Mouse (Mus musculus): ENCODE measurements at regions not wholly inside any gene's neighbourhood (a gene's known extent, or its start where the extent isn't known, plus 50 kb on each side); places are given as distances from the start of the nearest gene placed in this dataset.

- WGBS: 57% methylated on average over 8 of the region's 8 CpGs
- peaks cover 2% of the 10 kb centered on the region for H3K4me1 ChIP-seq (ENCODE audit: control insufficient read depth, insufficient read depth, low read length)
- no peak overlapping the region for H3K27ac ChIP-seq (ENCODE audit: control insufficient read depth, insufficient read depth, low read depth, low read length, poor library complexity)
- TF ChIP-seq CTCF (IDR thresholded peaks at IDR 0.05; ENCODE audit: control insufficient read depth, insufficient read depth, low read length): no peak
- no peak for TF ChIP-seq POLR2A (IDR thresholded peaks at IDR 0.05; ENCODE audit: borderline replicate concordance, control insufficient read depth, low read depth, low read length)
- no peak overlapping the region for H3K4me3 ChIP-seq (replicated peaks; ENCODE audit: control insufficient read depth, low read depth, low read length)
Measured at GRCm38 (mm10) chr10:42069751-42070150, 51.5 kb upstream of the Armc2 start.

- Histone ChIP-seq H3K4me3 (replicated peaks; ENCODE audit: control insufficient read depth, low read depth, low read length) (no peak overlapping the region), H3K4me1 (ENCODE audit: control insufficient read depth, insufficient read depth, low read length) (peaks cover 2% of the 10 kb centered on the region), H3K27ac (ENCODE audit: control insufficient read depth, insufficient read depth, low read depth, low read length, poor library complexity) (no peak overlapping the region)
- TF ChIP-seq CTCF (IDR thresholded peaks at IDR 0.05; ENCODE audit: control insufficient read depth, insufficient read depth, low read length): no peak
- TF ChIP-seq POLR2A (IDR thresholded peaks at IDR 0.05; ENCODE audit: borderline replicate concordance, control insufficient read depth, low read depth, low read length): no peak
- WGBS: 19% methylated on average over 2 of the region's 2 CpGs
Measured at GRCm38 (mm10) chr10:42068497-42068896, 50.3 kb upstream of the Armc2 start.
